8 mouse cellular contexts compared by ENCODE assay signal in genomic region chr17:4994813-4995560, GRCm38 (mm10). TPM values are rescaled to one million over a fixed set of nuclear protein-coding genes. Genes with fewer than 3 reads are reported as not detected.
DNase-seq lines count a peak whose midpoint lies in the region; ATAC-seq lines count a peak whose summit lies in the region.

No protein-coding gene starts in this region.

- H3K9me3 ChIP-seq in hindbrain, embryonic 13.5 days: no peaks in the 10 kb centered on the region

- DNase-seq in T-cell, adult 2 months (ENCODE audit: low spot score): peak; percentile 69
- DNase-seq in cerebellum, postnatal 10 days: peak; percentile 80 to 81
- peak; percentile 53 to 58 for DNase-seq in frontal cortex, postnatal 25 days (ENCODE audit: low spot score in 2 of 2)
- DNase-seq in left cerebral cortex, postnatal 10 days (ENCODE audit: extremely low spot score in 1 of 2, low spot score in 2 of 2): peak; percentile 42 to 88
- peak; percentile 67 for DNase-seq in right cerebral cortex, postnatal 14 days
- peak; percentile 71 for DNase-seq in yolk sac, embryonic 10.5 days (ENCODE audit: low spot score)

- H3K4me2 ChIP-seq in hindbrain, embryonic 13.5 days: peak overlapping the region; percentile 69

- ATAC-seq in hindbrain, embryonic 13.5 days (ENCODE audit: low FRiP score): peak; percentile 48
- peak; percentile 16 for ATAC-seq in megakaryocyte, adult 5-6 weeks (ENCODE audit: poor library complexity, severe bottlenecking)

- H3K4me3 ChIP-seq in hindbrain, embryonic 13.5 days: peak overlapping the region; percentile 85

- under 1% methylated on average over 32 of the region's 81 CpGs for WGBS in hindbrain, embryonic 13.5 days

- H3K27ac ChIP-seq in hindbrain, embryonic 13.5 days: peak overlapping the region; percentile 100

- H3K27me3 ChIP-seq in hindbrain, embryonic 13.5 days: no peaks in the 10 kb centered on the region

- H3K36me3 ChIP-seq in hindbrain, embryonic 13.5 days: no peaks in the 10 kb centered on the region

- intact Hi-C loops in left cerebral cortex, postnatal 10 days (cut with DNase I): loop anchor here (2.0 to 5.0 kb wide), 3 partner anchors 86 to 218 kb away; no protein-coding TSS in a partner anchor

- peak overlapping the region; percentile 100 for H3K9ac ChIP-seq in hindbrain, embryonic 13.5 days

- peaks cover 37% of the 10 kb centered on the region for H3K4me1 ChIP-seq in hindbrain, embryonic 13.5 days (replicated peaks)

RNA-seq across cellular contexts. Expression of gene Arid1b, which starts 0.9 kb away (rescaled TPM):
- 14.8 and 16.1 TPM in 2 replicates for polyA plus RNA-seq in hindbrain, embryonic 13.5 days (2015; fragmentation: Nextera tagmentation; extraction: Ambion mirVana)
- total RNA-seq in left cerebral cortex, postnatal 10 days (2021): 10 to 100 TPM; 77.4 to 83.3 TPM
- total RNA-seq in megakaryocyte, adult 5-6 weeks (2015): 23.0 and 28.1 TPM in 2 replicates
- total RNA-seq in megakaryocyte, adult 5-6 weeks (2017): 15.2 and 19.0 TPM in 2 replicates

Comparison
In these comparisons a context has a peak if more than half of its experiments do, and no peak if none do; other contexts are left out.
1. Peak in every context shown above with its lines: DNase-seq, ATAC-seq, H3K4me3 ChIP-seq and H3K27ac ChIP-seq.